Mouse (Mus musculus) T-cell, adult 66 days (primary cell): ENCODE measurements around the gene Mrps12. TPM values are rescaled to one million over a fixed set of nuclear protein-coding genes. Genes with fewer than 3 reads are reported as not detected.

Source experiments
- total RNA-seq, 2 experiments: library from RNA; stranded (reverse); gene quantifications; 3 replicates in 1 of 2; 4 replicates in 1 of 2; pipeline ENCODE4 v1.2.4; 2023

Gene Mrps12
- 10 to 100 TPM; 19.9 to 31.8 TPM for total RNA-seq

DNA sequence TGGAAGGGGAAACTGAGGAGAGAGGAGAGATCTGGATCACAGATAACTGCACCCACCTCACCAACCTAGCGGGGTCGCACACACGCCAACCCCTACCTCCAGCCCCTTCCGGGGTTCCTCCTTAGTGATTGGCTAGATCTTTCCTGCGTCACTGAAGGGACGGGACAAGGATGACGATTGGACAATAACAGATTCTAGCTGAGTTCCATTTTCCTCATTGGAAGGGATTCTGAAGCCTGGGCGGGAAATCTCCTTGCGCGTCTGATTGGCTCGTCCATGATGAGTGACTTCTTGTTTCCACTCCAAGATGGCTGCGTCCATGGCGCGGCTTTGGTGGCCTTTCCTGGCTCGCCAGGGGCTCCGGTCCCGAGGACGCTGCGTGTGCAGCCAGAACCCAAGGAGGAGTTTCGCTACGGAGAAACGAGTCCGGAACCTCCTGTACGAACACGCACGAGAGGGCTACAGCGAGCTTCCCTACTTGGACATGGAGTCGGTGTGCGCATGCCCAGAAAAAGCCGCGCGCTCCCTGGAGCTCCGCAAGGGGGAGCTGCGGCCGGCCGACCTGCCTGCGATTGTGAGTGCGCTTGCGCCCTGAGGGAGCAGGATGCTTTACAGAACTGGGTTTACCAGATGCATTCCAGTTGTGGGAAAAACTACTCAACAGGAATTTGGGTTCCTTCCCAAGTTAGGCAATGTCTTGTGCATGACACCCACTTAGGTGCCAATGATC, at the start of gene Mrps12, which contains the start of gene Sars2:
Mrps12 (minus strand) TSS at position 112 of the 730 bp plus-strand sequence.
Sars2 (plus strand) TSS at position 284 of the 730 bp plus-strand sequence.

GRCm38 (mm10) chr7:28788307-28789195, 46.9 kb upstream of the Mrps12 start, which contains the start of gene Rinl:
TSS of gene Rinl (plus strand) at chr7:28788969.

DNA sequence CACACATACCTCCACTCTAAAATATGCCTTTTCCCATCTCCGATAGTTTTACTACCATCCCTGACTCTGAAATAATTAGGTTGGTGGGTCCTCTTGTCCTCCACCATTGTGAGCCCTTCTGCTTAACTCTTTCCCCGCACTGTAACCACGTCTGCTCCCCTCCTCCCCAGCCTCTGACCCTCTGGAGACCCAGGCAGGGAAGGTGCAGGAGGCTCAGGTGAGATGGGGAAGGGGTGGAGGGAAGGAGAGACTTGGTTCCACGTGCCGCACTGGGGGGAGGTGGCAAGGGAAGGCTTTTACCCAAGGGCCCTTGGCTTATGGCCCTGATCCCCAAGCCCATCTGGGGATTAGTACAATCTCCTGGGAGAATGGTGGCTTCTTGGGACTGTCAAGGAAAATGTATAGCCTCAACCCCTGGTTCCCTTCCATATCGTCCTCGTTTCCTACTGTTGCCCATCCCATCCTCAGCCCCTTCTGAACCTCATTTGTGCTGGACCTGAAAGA, 25.9 kb upstream of the Mrps12 start, which contains the start of gene Nfkbib:
Nfkbib (minus strand) TSS at position 51 of the 504 bp plus-strand sequence.

GRCm38 (mm10) chr7:28766173-28766879, 24.7 kb upstream of the Mrps12 start, which contains the start of gene Sirt2:
TSS of gene Sirt2 (plus strand) at chr7:28766735.

GRCm38 (mm10) chr7:28756079-28756478, 14.5 kb upstream of the Mrps12 start, which contains the start of gene Ccer2:
TSS of gene Ccer2 (plus strand) at chr7:28756174.

DNA sequence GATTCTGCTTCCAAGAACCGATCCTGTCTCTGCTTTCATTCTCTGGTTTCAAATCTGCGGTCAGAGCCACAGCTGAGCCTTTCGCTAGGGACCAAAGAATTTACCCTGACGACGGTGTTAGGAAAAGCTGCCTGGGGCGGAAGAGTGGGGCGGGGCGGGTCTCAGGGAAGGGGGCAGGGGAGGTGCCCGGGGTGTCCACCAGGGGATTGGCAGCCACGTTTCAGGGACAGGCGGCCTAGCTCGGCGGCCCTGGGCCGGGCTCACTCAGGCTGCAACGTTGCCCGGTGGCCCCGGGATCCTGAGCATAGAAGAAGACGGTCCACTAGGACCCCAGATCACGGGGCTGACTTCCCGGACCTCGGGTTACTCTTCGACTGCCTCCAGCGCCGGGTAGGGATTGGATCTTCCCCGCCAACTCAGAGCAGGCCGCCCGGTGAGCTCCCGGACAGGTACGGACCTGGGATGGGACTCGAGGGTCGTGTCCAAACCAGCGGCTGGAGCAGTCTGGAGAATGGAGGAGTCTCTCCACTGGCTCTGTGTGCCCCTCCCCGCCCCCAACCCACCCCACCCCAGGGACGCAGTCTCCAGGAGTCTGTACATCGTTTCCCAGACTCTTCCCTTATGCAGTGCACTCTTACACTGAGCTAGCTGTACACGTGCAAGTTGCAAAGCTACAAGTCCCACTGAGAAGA, 24.9 kb downstream of the Mrps12 start, which contains the start of gene Fbxo17:
Fbxo17 (plus strand) TSS at position 215 of the 692 bp plus-strand sequence.

GRCm38 (mm10) chr7:28692545-28693320, 48.9 kb downstream of the Mrps12 start, which contains the start of gene Fbxo27:
TSS of gene Fbxo27 (plus strand) at chr7:28692849.

Other genes with a start within 250 kb of the Mrps12 start
- gene Ifnl2, start 231.4 kb downstream of the Mrps12 start, total RNA-seq = not detected
- not detected for gene Ifnl3, start 219.0 kb downstream of the Mrps12 start, total RNA-seq
- gene Sycn, start 200.9 kb downstream of the Mrps12 start, total RNA-seq = not detected
- not detected for gene Nccrp1, start 194.6 kb downstream of the Mrps12 start, total RNA-seq
- gene Samd4b, start 143.7 kb downstream of the Mrps12 start, total RNA-seq = 10 to 100 TPM; 43.9 to 46.4 TPM
- gene Pak4, start 143.6 kb downstream of the Mrps12 start, total RNA-seq = 10 to 100 TPM in 1 of 2 experiments, 1 to 10 TPM in 1; 8.4 to 10.2 TPM
- not detected for gene Acp7, start 110.5 kb downstream of the Mrps12 start, total RNA-seq
- 1 to 10 TPM; 2.2 to 6.5 TPM for gene Fbxo27, start 49.0 kb downstream of the Mrps12 start, total RNA-seq
- 10 to 100 TPM; 28.1 to 30.8 TPM for gene Fbxo17, start 25.0 kb downstream of the Mrps12 start, total RNA-seq
- 10 to 100 TPM; 16.8 to 22.5 TPM for gene Sars2, start 172 bp upstream of the Mrps12 start, total RNA-seq
- under 1 TPM in 1 of 2 experiments, not detected in 1; 0.56 TPM for gene Ccer2, start 14.4 kb upstream of the Mrps12 start, total RNA-seq
- 10 to 100 TPM; 60.4 to 69.7 TPM for gene Sirt2, start 24.9 kb upstream of the Mrps12 start, total RNA-seq
- gene Nfkbib, start 25.7 kb upstream of the Mrps12 start, total RNA-seq = 10 to 100 TPM; 64.6 to 71.2 TPM
- gene Rinl, start 47.1 kb upstream of the Mrps12 start, total RNA-seq = 100 to 1,000 TPM; 166 to 180 TPM
- 100 to 1,000 TPM; 583 to 612 TPM for gene Hnrnpl, start 66.7 kb upstream of the Mrps12 start, total RNA-seq
- 10 to 100 TPM; 62.2 to 67.9 TPM for gene Ech1, start 83.4 kb upstream of the Mrps12 start, total RNA-seq
- gene Lgals4, start 92.0 kb upstream of the Mrps12 start, total RNA-seq = 10 to 100 TPM; 14.9 to 16.6 TPM
- gene Lgals7, start 122.0 kb upstream of the Mrps12 start, total RNA-seq = not detected
- gene Capn12, start 139.6 kb upstream of the Mrps12 start, total RNA-seq = not detected
- gene Actn4, start 220.5 kb upstream of the Mrps12 start, total RNA-seq = 100 to 1,000 TPM; 149 to 152 TPM
- 100 to 1,000 TPM; 313 to 319 TPM for gene Eif3k, start 240.0 kb upstream of the Mrps12 start, total RNA-seq
- gene Map4k1, start 240.2 kb upstream of the Mrps12 start, total RNA-seq = 10 to 100 TPM; 95.0 to 97.3 TPM